Mouse (Mus musculus): ENCODE results near the gene Fat4.

GRCm38 (mm10) chr3:38986379-38986778 is 99.6 kb downstream of the Fat4 start:
- no peak for TF ChIP-seq EP300 (IDR thresholded peaks at IDR 0.05; ENCODE audit: low read length)
- TF ChIP-seq CTCF (conservative IDR thresholded peaks at IDR 0.05 in 1 of 2, IDR thresholded peaks at IDR 0.05 in 1 of 2; ENCODE audit: low read depth in 2 of 2, low read length in 2 of 2): no peak
- TF ChIP-seq GABPA (IDR thresholded peaks at IDR 0.05; ENCODE audit: insufficient replicate concordance, low read depth, low read length): no peak
- no peak for TF ChIP-seq POLR2A (IDR thresholded peaks at IDR 0.05; ENCODE audit: low read depth, low read length)
- TF ChIP-seq ZNF384 (IDR thresholded peaks at IDR 0.05; ENCODE audit: low read depth, low read length): no peak

Measured in CH12.LX (cell line).